Mouse (Mus musculus): ENCODE data around the gene Abca2. TPM values are rescaled to one million over a fixed set of nuclear protein-coding genes. Genes with fewer than 3 reads are reported as not detected.

Abca2 gene
- polyA plus RNA-seq, 1 experiment from 2014 or later, result 13.4 TPM

- Histone ChIP-seq H3K27me3 (replicated peaks) (no peaks in the 10 kb centered on the region), H3K4me1 (peaks cover 20% of the 10 kb centered on the region), H3K4me3 (replicated peaks) (no peak overlapping the region), H3K4me2 (no peak overlapping the region), H3K36me3 (no peaks in the 10 kb centered on the region), H3K9me3 (replicated peaks) (no peaks in the 10 kb centered on the region), H3K9ac (replicated peaks) (no peak overlapping the region), H3K27ac (replicated peaks) (no peak overlapping the region)
- ATAC-seq (ENCODE audit: low FRiP score), result no peak
- 55% methylated on average over 10 of the region's 10 CpGs for WGBS
Observed at GRCm38 (mm10) chr2:25465816-25466635, 37.5 kb downstream of the Abca2 start.

DNA sequence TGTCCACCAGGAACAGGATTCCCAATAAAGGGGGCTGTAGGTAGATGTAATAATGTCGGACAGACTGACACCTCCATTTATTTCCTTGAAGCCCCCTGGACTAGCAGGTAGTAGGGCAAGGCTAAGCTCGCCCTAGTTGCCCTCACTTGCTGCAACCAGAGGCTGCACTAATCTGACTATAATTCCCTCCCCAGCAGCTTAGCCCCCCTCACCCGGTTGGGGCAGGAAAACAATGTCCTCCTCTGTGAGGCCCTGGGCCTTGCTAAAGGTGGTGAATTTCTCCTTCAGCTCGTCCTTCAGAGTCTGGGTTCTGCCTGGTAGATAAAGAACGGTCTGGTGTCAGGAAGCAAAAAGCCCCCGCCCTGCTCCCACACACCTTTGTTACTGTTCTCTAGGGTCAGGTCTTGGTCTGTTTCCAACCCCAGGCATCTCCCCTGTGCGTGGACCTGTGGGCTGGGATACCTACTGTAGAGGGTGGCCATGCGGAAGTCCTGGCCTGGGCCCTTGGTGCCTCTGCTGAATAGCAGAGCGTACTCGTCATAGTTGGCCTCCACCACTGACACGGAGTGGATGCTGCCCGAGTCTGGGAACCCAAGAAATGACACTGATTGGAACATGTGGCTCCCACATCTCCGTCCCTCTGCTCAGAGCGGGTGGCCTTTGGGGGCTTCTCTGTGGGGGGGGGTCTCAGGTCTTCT, 39.3 kb downstream of the Abca2 start:
- Histone ChIP-seq H3K4me1 (peaks cover 10% of the 10 kb centered on the region; the same call in 1 of the 2 replicates), H3K36me3 (no peaks in the 10 kb centered on the region), H3K4me3 (replicated peaks) (no peak overlapping the region), H3K9me3 (replicated peaks) (no peaks in the 10 kb centered on the region), H3K27me3 (replicated peaks) (no peaks in the 10 kb centered on the region), H3K9ac (replicated peaks) (no peak overlapping the region), H3K27ac (replicated peaks) (no peak overlapping the region), H3K4me2 (no peak overlapping the region)
- WGBS, result 81% methylated on average over 14 of the region's 14 CpGs
- ATAC-seq (ENCODE audit: low FRiP score), result no peak

DNA sequence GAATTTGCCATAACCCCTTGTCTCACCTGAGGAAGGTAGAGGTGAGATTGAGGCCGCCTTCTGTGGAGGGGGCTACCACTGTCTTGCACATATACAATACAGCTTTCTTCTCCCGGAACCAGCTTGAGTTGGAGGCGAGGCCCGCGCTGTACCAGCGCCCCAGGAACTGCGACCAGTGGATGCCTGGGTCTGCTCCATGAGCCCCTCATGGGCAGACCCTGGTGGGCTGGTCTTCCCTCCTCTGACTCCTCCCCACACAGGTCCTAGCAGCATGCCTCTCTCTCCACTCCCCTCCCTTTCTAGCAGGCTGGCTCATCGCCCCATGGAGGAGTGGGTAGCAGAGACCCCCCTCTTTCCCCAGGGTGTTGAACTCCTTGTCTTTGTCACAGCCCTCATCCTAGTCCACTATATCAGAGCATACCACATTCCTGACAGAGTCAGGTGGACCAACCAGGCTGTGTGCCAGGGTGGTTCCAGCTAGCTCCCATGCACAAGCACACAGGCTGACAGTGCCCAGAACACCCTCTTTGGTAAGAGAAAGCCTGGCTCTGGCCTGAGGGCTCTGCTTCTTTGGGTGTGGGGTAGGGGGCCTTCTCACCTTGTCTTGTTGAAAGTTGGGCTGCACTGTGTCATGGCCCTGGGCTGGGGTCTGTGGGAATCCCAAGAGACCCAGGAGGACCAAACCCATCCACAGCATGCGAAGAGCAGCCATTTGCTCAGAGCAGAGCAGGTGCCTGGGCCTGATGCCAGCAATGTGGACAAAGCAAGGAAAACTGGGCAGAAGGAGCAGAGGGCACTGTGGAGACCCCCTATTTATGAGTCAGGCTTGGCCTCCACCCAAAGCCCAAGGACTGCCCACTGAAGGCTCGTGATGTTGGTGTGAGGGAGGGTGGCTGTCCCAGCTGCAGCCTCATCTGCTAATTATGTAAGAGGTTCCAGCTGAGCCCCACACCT, 40.7 kb downstream of the Abca2 start:
- Histone ChIP-seq H3K36me3 (no peaks in the 10 kb centered on the region), H3K4me3 (replicated peaks) (no peak overlapping the region), H3K4me1 (peaks cover 10% of the 10 kb centered on the region; the same call in 1 of the 2 replicates), H3K27me3 (replicated peaks) (no peaks in the 10 kb centered on the region), H3K27ac (replicated peaks) (0 out of 2 replicates have a peak overlapping the region, but pooled peaks have one; percentile 5), H3K9ac (replicated peaks) (no peak overlapping the region), H3K4me2 (no peak overlapping the region), H3K9me3 (replicated peaks) (no peaks in the 10 kb centered on the region)
- ATAC-seq (ENCODE audit: low FRiP score), result peak; percentile 58
- WGBS, result 69% methylated on average over 10 of the region's 10 CpGs

- no peak for ATAC-seq (ENCODE audit: low FRiP score)
- no peak within 1 kb of the TSS for H3K9ac ChIP-seq (replicated peaks)
- no peaks in the 10 kb centered on the region for H3K36me3 ChIP-seq
- H3K4me3 ChIP-seq (replicated peaks), result no peak within 1 kb of the TSS
- 65% methylated on average over 6 of the region's 6 CpGs for WGBS
- H3K27ac ChIP-seq (replicated peaks), result 0 out of 2 replicates have a peak within 1 kb of the TSS, but pooled peaks have one; percentile 5
- H3K4me2 ChIP-seq, result no peak within 1 kb of the TSS
- H3K4me1 ChIP-seq, result peaks cover 10% of the 10 kb centered on the region; the same call in 1 of the 2 replicates
- H3K9me3 ChIP-seq (replicated peaks), result no peaks in the 10 kb centered on the region
- H3K27me3 ChIP-seq (replicated peaks), result no peaks in the 10 kb centered on the region
Observed at GRCm38 (mm10) chr2:25469969-25470368, 41.5 kb downstream of the Abca2 start, which contains the start of gene Ptgds. Gene Ptgds (minus strand): TSS chr2:25470046.

GRCm38 (mm10) chr2:25472550-25472949, 44.0 kb downstream of the Abca2 start:
- H3K27ac ChIP-seq (replicated peaks), result no peak overlapping the region
- H3K9ac ChIP-seq (replicated peaks), result no peak overlapping the region
- H3K36me3 ChIP-seq, result no peaks in the 10 kb centered on the region
- no peak overlapping the region for H3K4me2 ChIP-seq
- H3K9me3 ChIP-seq (replicated peaks), result no peaks in the 10 kb centered on the region
- no peaks in the 10 kb centered on the region for H3K27me3 ChIP-seq (replicated peaks)
- no peak for ATAC-seq (ENCODE audit: low FRiP score)
- peaks cover 10% of the 10 kb centered on the region; the same call in 1 of the 2 replicates for H3K4me1 ChIP-seq
- WGBS, result 76% methylated on average over 2 of the region's 2 CpGs
- H3K4me3 ChIP-seq (replicated peaks), result no peak overlapping the region

- no peak for ATAC-seq (ENCODE audit: low FRiP score)
Observed at GRCm38 (mm10) chr2:25477541-25477940, 49.0 kb downstream of the Abca2 start.

GRCm38 (mm10) chr2:25477967-25478675, 49.6 kb downstream of the Abca2 start:
- H3K36me3 ChIP-seq, result no peaks in the 10 kb centered on the region
- WGBS, result 92% methylated on average over 3 of the region's 3 CpGs
- no peak overlapping the region for H3K9ac ChIP-seq (replicated peaks)
- ATAC-seq (ENCODE audit: low FRiP score), result no peak
- H3K27ac ChIP-seq (replicated peaks), result no peak overlapping the region
- no peaks in the 10 kb centered on the region for H3K4me1 ChIP-seq
- no peak overlapping the region for H3K4me3 ChIP-seq (replicated peaks)
- H3K9me3 ChIP-seq (replicated peaks), result no peaks in the 10 kb centered on the region
- no peaks in the 10 kb centered on the region for H3K27me3 ChIP-seq (replicated peaks)
- H3K4me2 ChIP-seq, result no peak overlapping the region

More at GRCm38 (mm10) chr2:25477541-25477940, 49.0 kb downstream of the Abca2 start:
- Histone ChIP-seq H3K4me3 (replicated peaks) (no peak overlapping the region), H3K4me2 (no peak overlapping the region), H3K4me1 (no peaks in the 10 kb centered on the region), H3K9ac (replicated peaks) (no peak overlapping the region), H3K27me3 (replicated peaks) (no peaks in the 10 kb centered on the region), H3K27ac (replicated peaks) (no peak overlapping the region), H3K36me3 (no peaks in the 10 kb centered on the region), H3K9me3 (replicated peaks) (no peaks in the 10 kb centered on the region)
- 86% methylated on average over 8 of the region's 8 CpGs for WGBS

DNA sequence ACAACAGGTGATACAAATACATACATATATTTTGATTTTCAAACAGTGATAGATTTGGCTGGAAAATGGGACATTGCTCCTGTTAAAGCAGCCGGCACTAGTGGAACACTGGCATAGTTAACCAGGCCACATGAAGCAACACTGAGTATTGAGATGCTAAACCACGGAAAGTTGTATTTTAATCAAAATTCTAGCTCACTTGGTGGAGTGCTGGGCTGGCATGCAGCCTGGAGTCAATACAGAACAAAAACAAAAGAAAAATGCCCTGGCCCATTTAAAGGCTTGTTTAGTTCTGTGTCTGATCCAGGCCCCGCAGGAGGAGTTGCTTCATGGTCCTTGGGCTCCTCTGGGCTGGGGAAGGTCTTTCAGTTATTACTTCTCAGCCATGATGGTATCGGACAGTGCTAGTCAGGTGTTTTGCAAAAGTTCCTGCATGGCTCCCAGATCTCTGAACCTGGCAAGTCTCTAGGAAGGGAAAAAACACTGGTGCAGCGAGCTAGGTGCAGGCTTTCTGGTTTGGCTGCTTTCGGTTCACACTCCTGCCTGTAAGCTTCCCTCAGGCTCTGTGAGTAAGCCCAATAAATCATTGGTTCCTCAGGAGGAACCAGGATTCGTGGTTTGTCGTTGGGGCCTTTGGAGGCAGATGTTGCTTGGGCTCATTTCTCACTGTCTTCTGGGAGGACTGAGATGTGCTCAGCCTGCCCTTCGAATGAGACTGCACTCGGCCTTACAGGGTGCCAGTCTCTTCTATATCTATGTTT, 51.2 kb downstream of the Abca2 start:
- H3K9ac ChIP-seq (replicated peaks), result no peak overlapping the region
- no peaks in the 10 kb centered on the region for H3K27me3 ChIP-seq (replicated peaks)
- H3K4me2 ChIP-seq, result no peak overlapping the region
- H3K9me3 ChIP-seq (replicated peaks), result no peaks in the 10 kb centered on the region
- no peak overlapping the region for H3K27ac ChIP-seq (replicated peaks)
- no peak for ATAC-seq (ENCODE audit: low FRiP score)
- 69% methylated on average over 10 of the region's 10 CpGs for WGBS
- H3K4me3 ChIP-seq (replicated peaks), result no peak overlapping the region
- H3K4me1 ChIP-seq, result no peaks in the 10 kb centered on the region
- no peaks in the 10 kb centered on the region for H3K36me3 ChIP-seq

GRCm38 (mm10) chr2:25480541-25480940, 52.0 kb downstream of the Abca2 start:
- no peak for ATAC-seq (ENCODE audit: low FRiP score)
- H3K27ac ChIP-seq (replicated peaks), result no peak overlapping the region
- H3K4me1 ChIP-seq, result no peaks in the 10 kb centered on the region
- no peaks in the 10 kb centered on the region for H3K36me3 ChIP-seq
- H3K9me3 ChIP-seq (replicated peaks), result no peaks in the 10 kb centered on the region
- no peak overlapping the region for H3K4me2 ChIP-seq
- no peak overlapping the region for H3K9ac ChIP-seq (replicated peaks)
- no peak overlapping the region for H3K4me3 ChIP-seq (replicated peaks)
- no peaks in the 10 kb centered on the region for H3K27me3 ChIP-seq (replicated peaks)
- WGBS, result 94% methylated on average over 1 of the region's 1 CpGs

DNA sequence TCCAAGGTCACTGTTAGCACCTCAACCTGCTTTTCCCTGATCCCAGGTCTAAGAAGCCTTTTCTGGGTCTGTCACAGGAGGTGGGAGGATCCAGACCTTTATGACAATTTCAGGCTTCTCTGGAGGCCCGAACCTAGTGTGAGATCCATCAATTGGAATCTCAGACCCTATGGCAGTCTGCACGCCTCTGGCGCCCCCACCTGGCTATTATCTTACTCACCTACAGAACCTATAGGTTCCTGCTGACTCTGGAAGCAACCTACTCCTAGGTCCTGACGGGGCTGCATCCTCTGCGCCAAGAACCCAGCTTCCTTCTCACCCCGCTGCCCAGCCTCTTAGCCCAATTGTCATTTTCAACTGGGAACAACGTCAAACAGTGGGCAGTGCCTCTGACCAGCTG, 54.5 kb downstream of the Abca2 start:
- H3K4me2 ChIP-seq, result no peak overlapping the region
- no peaks in the 10 kb centered on the region for H3K4me1 ChIP-seq
- H3K27me3 ChIP-seq (replicated peaks), result no peaks in the 10 kb centered on the region
- H3K27ac ChIP-seq (replicated peaks), result no peak overlapping the region
- H3K9me3 ChIP-seq (replicated peaks), result no peaks in the 10 kb centered on the region
- WGBS, result 24% methylated on average over 7 of the region's 7 CpGs
- H3K36me3 ChIP-seq, result no peaks in the 10 kb centered on the region
- H3K4me3 ChIP-seq (replicated peaks), result no peak overlapping the region
- no peak overlapping the region for H3K9ac ChIP-seq (replicated peaks)
- no peak for ATAC-seq (ENCODE audit: low FRiP score)

All from neural tube, embryonic 15.5 days (tissue).